Mouse (Mus musculus): ENCODE results near the gene Srsf11. TPM values are rescaled to one million over a fixed set of nuclear protein-coding genes. Genes with fewer than 3 reads are reported as not detected.

The Srsf11 gene
- 294 TPM for polyA plus RNA-seq (2014; fragmentation: Illumina TruSeq; extraction: RNeasy Lipid Tissue Mini Kit (QIAGEN cat#74804))

GRCm38 (mm10) chr3:158036329-158036988, at the start of gene Srsf11, which contains the start of gene Lrrc40:
Gene Srsf11, minus strand, starts transcription at chr3:158036639.
Gene Lrrc40, plus strand, starts transcription at chr3:158036662.

Other genes with a start within 250 kb of the Srsf11 start
- gene Cth, start 111.6 kb downstream of the Srsf11 start, polyA plus RNA-seq (2014; fragmentation: Illumina TruSeq; extraction: RNeasy Lipid Tissue Mini Kit (QIAGEN cat#74804)): 12.2 TPM
- 135 TPM for gene Ankrd13c, start 89.4 kb downstream of the Srsf11 start, polyA plus RNA-seq (2014; fragmentation: Illumina TruSeq; extraction: RNeasy Lipid Tissue Mini Kit (QIAGEN cat#74804))
- 124 TPM for gene Lrrc40, start within 50 bp of the Srsf11 start, polyA plus RNA-seq (2014; fragmentation: Illumina TruSeq; extraction: RNeasy Lipid Tissue Mini Kit (QIAGEN cat#74804))

All from ovary, adult 10 weeks (tissue).